Mouse (Mus musculus): ENCODE measurements around the gene Dnajc25. TPM values are rescaled to one million over a fixed set of nuclear protein-coding genes. Genes with fewer than 3 reads are reported as not detected.

The Dnajc25 gene
- total RNA-seq, 2 experiments from 2014 or later = 3.1 to 4.2 TPM

DNA sequence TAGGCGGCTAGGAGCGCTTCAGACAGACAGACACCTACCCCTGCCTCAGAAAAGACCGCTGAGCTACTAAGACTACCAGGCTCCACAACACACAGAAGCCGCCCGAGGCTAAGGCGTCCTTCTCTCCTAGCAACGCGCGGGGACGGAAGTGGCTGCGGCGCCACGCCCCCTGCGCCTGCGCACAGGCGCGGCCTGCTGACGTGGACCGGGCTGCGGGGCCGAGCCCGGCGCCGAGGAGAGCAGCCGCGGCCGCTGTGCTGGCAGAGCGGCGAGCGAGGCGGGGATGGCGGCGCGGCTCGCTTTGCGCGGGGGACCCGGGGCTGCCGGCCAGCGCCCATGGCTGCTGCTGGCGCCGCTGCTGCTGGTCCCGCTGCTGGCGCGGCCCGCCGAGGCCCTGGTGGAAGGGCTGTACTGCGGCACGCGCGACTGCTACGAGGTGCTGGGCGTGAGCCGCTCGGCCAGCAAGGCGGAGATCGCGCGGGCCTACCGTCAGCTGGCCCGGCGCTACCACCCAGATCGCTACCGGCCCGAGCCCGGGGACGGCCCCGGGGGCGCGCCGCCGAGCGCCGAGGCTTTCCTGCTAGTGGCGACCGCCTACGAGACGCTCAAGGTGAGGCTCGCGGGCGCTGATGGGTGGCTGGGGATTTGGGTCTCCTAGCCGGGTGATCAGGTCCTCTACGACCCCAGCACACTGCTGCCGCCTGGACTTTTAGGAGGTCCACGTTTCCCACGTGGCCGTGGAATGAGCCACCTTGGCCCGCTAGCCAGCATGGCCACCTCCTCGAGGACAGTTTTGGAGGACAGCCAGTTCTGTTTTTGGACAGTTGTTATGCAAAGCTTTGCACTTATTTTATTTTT lies 8.3 kb downstream of the Dnajc25 start, which contains the start of gene Gm20503:
Gm20503 (plus strand) TSS at position 263 of the 858 bp plus-strand sequence.
- peak; percentile 97 for ATAC-seq (replicated peaks; ENCODE audit: low FRiP score, poor library complexity, severe bottlenecking)

DNA sequence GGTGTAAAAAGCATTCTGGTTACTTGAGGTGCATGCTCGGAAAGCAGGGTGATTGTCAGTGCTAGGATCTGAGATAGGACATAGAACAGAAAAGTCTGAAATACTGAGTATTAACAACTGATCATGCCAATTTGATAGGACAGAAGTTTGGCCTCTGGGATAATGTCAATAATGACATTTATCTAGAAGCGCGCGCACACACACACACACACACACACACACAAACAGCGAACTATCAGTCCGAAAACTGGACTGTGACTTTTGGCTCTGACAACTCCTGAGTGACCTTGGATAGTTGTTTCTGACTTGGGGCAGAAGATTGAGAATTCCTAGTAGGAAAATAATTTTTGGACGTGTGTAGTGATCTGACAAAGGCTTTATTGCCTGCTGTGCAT lies 8.9 kb downstream of the Dnajc25 start:
- 0 out of 2 replicates have a peak, but pooled peaks have one; percentile 4 for ATAC-seq (replicated peaks; ENCODE audit: low FRiP score, poor library complexity, severe bottlenecking)

GRCm38 (mm10) chr4:59006211-59006610 lies 11.3 kb downstream of the Dnajc25 start:
- no peak for ATAC-seq (replicated peaks; ENCODE audit: low FRiP score, poor library complexity, severe bottlenecking)

DNA sequence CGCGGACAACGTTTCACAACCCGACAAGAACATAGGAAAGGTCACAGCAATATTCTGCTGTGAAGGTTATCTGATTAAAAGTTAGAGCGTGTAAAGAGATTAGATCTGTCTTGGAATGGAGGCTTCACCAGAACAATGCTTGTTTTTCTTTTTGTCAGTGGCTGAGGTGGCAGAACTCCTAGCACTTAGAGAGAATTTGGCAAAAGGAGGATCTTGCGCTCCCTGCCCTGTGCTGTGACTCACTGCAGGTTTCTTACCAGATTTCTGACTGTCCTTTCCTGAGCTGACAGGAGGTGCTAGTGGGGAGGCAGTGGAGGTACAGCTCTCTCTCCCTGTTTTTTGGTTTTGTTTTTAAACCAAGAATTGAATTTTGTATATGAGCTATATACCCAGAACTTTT lies 12.2 kb downstream of the Dnajc25 start:
- no peak for ATAC-seq (replicated peaks; ENCODE audit: low FRiP score, poor library complexity, severe bottlenecking)

DNA sequence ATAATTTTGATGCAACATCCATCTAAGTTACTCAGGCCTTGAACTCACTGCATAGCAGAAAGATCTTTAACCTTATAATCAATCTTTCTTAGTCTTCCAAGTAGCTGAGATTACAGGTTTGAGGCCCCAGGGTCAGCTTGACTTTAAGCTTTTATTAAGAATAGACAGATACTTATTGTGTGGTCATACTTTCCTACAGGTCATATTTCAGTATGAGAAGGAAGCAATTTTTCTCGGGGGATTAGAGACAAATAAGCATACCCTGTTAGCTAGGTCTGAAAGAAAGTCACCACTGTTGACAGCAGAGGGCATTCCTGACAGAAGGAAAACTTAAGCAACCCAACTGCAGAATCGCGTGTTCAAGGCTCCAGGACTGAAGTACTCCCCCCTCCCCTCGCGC lies 13.1 kb downstream of the Dnajc25 start:
- no peak for ATAC-seq (replicated peaks; ENCODE audit: low FRiP score, poor library complexity, severe bottlenecking)

GRCm38 (mm10) chr4:59009186-59009585 lies 14.3 kb downstream of the Dnajc25 start:
- ATAC-seq (replicated peaks; ENCODE audit: low FRiP score, poor library complexity, severe bottlenecking) = no peak

- peak; percentile 13; the same call in 1 of the 2 replicates for ATAC-seq (replicated peaks; ENCODE audit: low FRiP score, poor library complexity, severe bottlenecking)
Observed at GRCm38 (mm10) chr4:59009696-59010095, 14.8 kb downstream of the Dnajc25 start.

GRCm38 (mm10) chr4:59011446-59011845 lies 16.6 kb downstream of the Dnajc25 start:
- no peak for ATAC-seq (replicated peaks; ENCODE audit: low FRiP score, poor library complexity, severe bottlenecking)

- ATAC-seq (replicated peaks; ENCODE audit: low FRiP score, poor library complexity, severe bottlenecking) = no peak
Observed at GRCm38 (mm10) chr4:59015181-59015580, 20.3 kb downstream of the Dnajc25 start.

GRCm38 (mm10) chr4:59016922-59017321 lies 22.1 kb downstream of the Dnajc25 start:
- ATAC-seq (replicated peaks; ENCODE audit: low FRiP score, poor library complexity, severe bottlenecking) = no peak

DNA sequence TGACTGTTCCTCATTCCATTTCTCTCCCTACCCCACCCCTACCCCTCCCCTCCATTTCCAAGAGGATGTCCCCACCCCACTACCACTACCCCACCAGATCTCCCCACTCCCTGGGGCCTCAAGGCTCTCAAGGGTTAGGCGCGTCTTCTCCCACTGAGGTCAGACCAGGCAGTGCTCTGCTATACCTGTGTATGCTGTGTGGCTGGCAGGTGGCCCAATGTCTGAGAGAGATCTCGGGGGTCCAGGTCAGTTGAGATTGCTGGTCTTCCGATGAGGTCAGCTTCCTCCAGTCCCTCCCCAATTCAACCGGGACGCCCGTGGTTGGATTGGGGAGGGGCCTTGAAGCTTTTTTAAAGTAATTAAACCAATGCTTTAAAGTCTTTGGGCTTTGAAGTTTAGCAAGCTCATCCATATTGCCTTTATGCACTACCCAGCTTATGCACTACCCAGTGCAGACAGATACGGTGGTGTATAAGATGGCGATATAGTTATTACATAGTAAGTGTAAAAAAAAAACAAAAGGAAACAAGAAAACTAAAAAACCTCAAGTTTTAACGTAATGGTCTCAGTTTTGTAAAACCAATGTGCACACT lies 39.6 kb downstream of the Dnajc25 start:
- no peak for ATAC-seq (replicated peaks; ENCODE audit: low FRiP score, poor library complexity, severe bottlenecking)

DNA sequence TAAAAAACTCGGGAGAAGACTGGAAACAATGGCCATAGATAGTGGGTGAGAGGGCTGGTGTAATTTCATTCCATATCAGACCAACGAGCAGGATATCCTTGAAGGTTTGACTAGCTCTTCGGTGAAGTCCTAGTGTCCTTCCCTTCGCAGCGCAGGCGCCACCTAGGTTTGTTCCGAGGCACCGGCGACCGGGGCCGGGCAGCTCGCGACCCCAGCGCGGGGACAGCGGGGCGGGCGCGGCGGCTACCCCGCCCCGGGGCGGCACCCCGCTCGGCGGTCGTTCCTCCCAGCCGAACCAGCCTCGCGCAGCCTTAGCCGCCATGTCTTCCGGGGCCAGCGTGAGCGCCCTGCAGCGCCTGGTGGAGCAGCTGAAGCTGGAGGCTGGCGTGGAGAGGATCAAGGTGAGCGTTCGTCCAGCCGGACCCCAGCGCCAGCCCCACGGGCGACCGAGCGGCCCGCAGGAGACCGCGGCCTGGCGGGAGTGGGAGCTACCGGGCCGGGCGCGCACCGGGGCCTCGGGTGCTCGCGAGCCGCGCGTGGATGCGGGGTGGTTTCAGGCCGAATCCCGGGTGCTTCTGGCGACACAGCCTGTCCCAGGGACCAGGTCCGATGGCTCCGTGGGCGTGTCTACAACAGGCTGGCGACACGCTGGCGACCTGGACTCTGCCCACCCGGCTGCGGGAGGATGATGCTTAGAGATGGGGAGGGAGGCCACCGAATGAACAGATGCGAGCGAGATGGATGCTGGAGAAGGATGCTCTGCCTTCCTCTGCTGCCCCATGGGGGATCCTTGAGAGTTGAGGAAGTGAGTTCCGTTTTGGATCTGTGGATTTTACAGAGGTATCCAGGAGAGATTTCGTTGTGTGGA lies 40.3 kb downstream of the Dnajc25 start, which contains the start of gene Gng10:
Gng10 (plus strand) TSS at position 171 of the 868 bp plus-strand sequence.
- peak; percentile 53 for ATAC-seq (replicated peaks; ENCODE audit: low FRiP score, poor library complexity, severe bottlenecking)

DNA sequence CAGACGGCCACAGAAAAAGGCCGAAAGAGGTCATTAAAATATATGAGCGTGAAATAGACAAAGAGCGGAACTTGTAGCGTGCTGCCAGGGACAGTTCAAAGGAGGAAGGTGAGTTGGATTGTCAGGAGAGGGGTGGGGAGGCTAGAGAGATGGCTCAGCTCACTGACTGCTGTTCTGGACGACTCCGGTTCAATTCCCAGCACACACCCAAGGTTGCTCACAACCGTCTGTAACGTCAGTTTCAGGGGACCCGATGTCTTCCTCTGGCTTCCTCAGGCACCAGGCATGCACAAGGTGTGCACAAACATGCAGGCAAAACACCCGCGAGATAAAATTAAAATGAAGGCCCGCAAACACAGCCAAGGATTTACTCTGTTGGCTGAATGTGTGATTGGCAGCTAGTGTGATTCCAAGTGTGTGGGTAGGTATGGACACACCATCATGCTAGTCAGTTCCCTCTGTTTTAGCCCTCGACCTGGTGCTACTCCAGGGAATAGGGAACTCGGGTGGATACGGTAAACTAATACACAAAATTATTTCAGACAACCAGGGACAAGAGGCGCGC lies 41.0 kb downstream of the Dnajc25 start:
- no peak; the same call in 1 of the 2 replicates for ATAC-seq (replicated peaks; ENCODE audit: low FRiP score, poor library complexity, severe bottlenecking)

GRCm38 (mm10) chr4:59036490-59037127 lies 41.7 kb downstream of the Dnajc25 start:
- ATAC-seq (replicated peaks; ENCODE audit: low FRiP score, poor library complexity, severe bottlenecking) = peak; percentile 94

DNA sequence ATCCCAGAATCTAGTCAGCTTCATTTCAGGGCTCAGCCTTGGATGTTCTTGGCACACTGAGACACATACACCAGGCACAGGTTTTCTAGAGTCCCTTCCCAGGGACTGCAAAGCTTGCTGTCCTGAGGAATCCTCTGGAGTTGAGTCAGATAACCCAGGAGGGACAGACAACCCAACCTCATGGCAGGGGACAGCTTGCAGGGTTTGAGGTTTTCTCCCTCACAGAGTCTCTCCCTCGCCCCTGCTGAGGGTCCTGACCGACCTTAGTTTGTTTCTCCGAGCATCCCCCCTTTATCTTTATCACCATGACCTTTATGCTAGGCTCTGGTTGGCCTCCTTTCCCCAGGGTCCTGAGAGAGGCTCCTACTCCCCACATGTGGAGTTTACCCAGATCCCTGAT lies 42.7 kb downstream of the Dnajc25 start:
- no peak for ATAC-seq (replicated peaks; ENCODE audit: low FRiP score, poor library complexity, severe bottlenecking)

GRCm38 (mm10) chr4:59040397-59041287 lies 45.8 kb downstream of the Dnajc25 start:
- no peak for ATAC-seq (replicated peaks; ENCODE audit: low FRiP score, poor library complexity, severe bottlenecking)

DNA sequence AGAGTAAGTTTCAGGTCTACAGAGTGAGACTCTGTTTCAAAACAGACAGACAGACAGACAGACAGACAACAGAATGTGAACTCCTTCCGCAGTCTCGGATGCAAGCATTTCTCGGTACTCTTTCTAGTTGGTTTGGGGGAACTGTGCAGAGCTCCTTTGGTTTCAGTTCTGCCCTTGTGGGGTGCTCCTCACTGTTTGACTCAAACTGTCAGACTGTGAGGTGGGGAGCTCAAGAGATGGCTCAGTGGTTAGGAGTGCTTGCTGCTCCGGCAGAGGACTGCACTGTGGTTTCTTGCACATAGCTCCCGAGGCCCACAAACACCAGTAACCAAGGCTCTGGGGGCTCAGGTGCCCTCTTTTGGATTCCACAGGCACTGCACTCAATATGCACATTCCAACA lies 48.2 kb downstream of the Dnajc25 start:
- no peak for ATAC-seq (replicated peaks; ENCODE audit: low FRiP score, poor library complexity, severe bottlenecking)

DNA sequence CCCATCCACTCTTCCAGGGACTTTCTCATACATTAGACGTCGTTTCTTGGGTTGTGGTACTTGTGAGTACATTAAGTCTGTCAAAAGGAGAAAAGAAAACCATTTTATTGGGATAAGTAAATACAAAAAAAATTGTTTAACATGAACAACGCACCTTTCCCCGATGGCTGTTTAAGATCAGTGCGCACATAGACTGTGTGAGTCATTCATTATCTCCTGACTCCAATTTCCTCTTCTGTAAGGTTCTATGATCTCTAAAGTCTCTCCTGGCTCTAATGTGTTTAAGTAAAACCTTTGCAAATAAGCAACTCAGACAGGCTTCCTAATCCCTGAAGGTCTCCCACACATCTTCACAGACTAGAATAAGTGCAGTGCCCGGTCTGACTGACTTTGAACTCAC lies 49.0 kb downstream of the Dnajc25 start:
- no peak for ATAC-seq (replicated peaks; ENCODE audit: low FRiP score, poor library complexity, severe bottlenecking)

All from erythroblast, adult 5-6 weeks (primary cell).